Mouse (Mus musculus) thymus, adult 18-20 months (tissue): ENCODE measurements around the gene Elovl3.
"Not testable (repeated sequence)": the region's sequence is repeated elsewhere in the genome, so short reads cannot be mapped to it uniquely, and the experiment has no call there.

Experiments used
- DNase-seq, 2 experiments: peaks; one replicate each; pipeline ENCODE4 v3.0.0; 2022; ENCODE audit warnings: mixed read lengths in 2 of 2

Gene Elovl3

GRCm38 (mm10) chr19:46131694-46132525 is at the start of gene Elovl3:
Gene Elovl3 (plus strand): TSS chr19:46131897.
- no peak for DNase-seq

DNA sequence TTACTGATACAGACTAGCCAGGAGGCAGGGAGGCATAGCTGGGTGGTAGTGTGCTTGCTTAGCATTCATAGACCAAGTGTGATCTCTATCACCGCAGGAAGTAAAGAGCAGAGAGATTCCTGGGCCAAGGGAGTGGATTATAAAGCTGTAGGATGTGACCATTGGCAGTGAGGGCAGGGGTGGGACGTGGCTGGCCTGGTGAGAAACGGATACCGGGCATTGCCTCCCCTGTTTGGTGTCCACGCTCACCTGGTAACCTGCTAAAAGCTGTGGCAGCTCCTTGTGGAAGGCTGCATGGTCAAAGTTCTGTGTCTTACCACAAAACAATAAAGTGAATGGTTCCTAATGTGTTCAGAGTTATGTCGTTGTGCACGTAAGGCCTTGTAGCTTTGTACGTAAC is 46.5 kb upstream of the Elovl3 start:
- no peak for DNase-seq

DNA sequence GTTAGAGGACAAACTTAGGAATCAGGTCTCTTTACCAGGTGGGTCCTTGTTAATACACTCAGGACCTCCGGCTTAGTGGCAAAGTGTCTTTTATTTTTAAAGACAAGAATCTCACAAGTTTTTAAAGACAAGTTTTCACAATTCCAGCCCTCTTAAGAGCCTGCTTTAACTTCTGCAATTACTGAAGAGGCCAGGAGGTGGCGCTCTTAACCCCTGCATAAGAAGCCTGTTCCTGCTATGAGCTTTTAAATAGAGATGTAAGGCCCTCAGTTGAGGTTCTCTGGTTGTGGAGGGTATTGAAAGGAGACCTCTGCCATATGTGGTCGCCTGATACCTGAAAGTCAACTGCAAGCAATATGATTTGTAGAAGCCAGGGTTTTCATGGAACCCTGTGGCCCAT is 45.4 kb upstream of the Elovl3 start:
- DNase-seq: no peak

GRCm38 (mm10) chr19:46087871-46088270 is 43.8 kb upstream of the Elovl3 start:
- no peak for DNase-seq

GRCm38 (mm10) chr19:46091641-46092040 is 40.1 kb upstream of the Elovl3 start:
- DNase-seq: no peak

GRCm38 (mm10) chr19:46094144-46094543 is 37.6 kb upstream of the Elovl3 start:
- no peak for DNase-seq

GRCm38 (mm10) chr19:46095291-46095690 is 36.4 kb upstream of the Elovl3 start:
- DNase-seq: no peak

DNA sequence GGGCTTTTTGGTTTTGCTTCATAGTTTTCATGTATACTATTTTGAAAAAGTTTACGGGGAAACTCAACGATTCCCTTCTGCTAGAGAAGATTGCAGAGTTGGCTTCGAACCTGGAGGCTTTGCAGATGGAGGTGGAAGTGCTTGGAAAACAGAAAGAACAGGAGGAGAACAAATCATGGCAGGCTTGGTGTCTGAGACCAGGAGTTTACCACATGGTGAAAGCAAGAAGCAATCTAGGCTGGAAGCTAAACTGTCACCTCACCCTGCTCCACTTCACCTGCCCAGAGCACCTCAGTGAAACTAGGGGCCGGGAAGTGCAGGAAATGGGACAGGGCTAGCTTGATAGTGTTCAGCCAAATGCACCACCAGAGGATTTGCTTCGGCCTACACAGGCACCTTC is 35.3 kb upstream of the Elovl3 start:
- DNase-seq: no peak

DNA sequence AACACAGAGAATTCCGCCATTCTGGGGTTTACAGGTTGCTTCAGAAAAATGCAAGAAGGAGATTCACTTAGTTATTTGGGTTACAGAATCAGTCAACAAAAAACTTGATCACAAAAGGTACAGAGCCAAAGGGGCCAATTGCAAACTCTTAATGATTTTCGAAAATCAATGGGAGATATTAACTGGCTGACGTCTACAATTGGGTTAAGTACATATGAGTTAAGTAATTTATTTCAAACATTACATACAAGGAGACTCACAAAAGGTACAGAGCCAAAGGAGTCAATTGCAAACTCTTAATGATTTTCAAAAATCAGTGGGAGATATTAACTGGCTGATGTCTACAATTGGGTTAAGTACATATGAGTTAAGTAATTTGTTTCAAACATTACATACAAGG is 32.1 kb upstream of the Elovl3 start:
- no peak for DNase-seq

DNA sequence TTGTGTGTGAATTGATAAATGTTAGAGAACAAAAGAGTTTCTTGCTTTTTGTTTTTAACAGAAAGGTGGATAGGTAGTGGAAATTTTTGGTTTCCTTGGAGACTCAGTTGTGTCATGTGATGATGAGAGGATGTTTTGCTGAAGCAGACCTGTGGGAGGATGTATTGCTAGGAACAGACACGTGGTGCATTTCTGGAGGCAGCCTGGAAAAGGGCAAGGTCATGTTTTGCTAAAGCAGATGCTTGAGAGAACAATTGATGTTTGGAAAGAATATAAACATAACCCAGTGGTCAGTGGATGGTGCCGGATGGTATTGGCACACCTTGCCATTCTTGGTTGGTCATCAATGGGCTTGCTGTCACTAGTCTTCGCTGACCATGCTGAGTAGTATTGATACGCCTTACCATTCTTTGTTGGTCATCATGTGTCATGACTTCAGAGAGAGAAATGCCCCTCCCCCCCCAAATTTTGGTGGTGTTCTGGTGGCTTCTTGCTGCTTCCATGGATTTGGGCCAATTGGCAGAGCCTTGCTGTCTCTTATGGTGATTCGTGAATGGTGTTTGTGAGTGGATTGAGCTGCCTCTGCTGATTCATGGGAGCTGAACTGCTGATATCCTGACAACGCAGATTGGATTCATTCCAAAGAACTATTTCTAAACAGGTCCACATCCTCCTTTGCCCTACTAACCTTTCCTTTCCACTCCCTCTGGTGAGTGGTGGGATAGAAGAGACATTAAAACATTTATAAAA is 28.1 kb upstream of the Elovl3 start:
- DNase-seq: no peak

DNA sequence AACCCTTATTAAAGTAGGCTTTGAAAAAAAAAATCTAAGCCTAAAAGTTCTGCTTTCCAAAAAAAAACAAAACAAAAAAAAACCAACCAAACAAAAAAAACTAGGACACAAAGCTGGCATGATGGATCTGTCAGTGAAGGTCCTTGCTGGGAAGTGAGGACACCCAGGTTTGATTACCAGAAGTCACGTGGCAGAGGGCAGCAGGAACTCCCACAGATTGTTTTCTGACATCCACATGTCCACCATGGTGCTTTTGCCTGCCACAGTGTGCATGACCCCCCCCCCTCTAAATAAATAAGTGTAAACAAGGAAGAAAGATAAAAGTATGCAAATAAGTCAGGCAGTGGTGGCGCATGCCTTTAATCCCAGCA is 27.5 kb upstream of the Elovl3 start:
- no peak for DNase-seq

GRCm38 (mm10) chr19:46110214-46110613 is 21.5 kb upstream of the Elovl3 start:
- no peak for DNase-seq

DNA sequence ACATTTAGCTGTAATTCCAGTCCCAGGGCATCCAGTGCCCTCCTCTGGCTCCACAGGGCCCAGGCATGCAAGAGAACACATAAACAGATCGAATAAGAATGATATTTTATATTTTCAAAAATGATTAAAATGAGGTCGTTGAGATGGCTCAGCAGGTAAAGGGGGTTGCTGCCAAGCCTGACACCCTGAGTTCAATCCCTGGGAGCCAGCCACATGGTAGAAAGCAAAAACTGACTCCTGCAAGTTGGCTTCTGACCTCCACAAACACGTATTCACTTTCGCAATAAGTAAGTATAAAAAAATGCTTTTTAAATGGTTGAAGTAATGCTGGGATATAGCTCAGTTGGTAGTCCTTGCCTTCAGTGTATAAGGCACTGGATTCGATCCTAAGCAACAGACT is 20.9 kb upstream of the Elovl3 start:
- DNase-seq: no peak

GRCm38 (mm10) chr19:46114617-46115016 is 17.1 kb upstream of the Elovl3 start:
- DNase-seq: no peak

- DNase-seq: no peak
These were observed 12.2 kb upstream of the Elovl3 start for GRCm38 (mm10) chr19:46119458-46119857.

GRCm38 (mm10) chr19:46120872-46121271 is 10.8 kb upstream of the Elovl3 start:
- DNase-seq: no peak

DNA sequence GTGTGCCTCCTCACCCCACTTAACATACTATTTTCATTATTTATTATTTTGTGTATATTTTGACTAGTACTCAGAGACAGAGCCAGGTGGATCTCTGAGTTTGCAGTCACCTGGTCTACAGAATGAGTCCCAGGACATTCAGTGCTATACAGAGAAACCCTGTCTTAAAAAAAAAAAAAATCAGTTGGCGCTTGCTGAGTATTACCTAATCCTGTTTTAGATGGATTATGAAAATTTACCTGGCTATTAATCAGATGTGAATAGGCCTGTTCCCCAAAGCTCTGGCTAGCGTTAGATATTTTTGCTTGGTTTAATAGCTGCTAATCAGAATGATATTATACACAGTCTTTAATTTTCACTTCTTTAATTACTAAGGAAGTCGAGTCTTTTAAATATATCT is 7.8 kb upstream of the Elovl3 start:
- no peak for DNase-seq

DNA sequence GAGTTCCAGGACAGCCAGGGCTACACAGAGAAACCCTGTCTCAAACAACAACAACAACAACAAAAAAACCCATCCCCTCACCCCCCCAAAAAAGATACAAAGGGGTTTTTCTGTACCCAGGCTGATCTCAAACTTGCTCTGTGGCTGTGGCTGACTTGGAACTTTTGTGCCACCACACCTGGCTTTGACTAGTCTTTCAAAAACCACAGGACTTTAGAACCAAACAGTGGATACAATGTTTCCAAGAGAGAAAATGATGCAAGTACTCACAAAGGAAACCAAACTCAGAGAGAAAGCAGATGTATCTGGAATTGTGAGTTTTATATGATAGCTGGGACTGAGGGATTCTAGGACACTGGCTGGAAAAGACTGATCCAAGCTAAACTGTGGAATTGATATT is 7.0 kb upstream of the Elovl3 start:
- DNase-seq: no peak

- no peak for DNase-seq
These were observed 5.4 kb upstream of the Elovl3 start for GRCm38 (mm10) chr19:46126301-46126700.

DNA sequence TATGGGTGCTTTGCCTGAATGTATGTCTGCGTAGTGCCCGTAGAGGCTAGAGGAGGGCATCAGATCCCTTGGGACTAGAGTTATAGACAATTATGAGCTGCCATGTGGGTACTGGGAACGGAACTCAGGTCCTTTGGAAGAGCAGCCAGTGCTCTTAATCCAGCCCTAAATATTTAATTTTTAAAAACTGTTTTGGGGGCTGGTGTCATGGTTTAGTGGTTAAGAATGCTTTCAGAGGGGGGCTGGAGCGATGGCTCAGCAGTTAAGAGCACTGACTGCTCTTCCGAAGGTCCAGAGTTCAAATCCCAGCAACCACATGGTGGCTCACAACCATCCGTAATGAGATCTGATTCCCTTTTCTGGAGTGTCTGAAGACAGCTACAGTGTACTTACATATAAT is 2.0 kb upstream of the Elovl3 start:
- DNase-seq: not testable (repeated sequence)

DNA sequence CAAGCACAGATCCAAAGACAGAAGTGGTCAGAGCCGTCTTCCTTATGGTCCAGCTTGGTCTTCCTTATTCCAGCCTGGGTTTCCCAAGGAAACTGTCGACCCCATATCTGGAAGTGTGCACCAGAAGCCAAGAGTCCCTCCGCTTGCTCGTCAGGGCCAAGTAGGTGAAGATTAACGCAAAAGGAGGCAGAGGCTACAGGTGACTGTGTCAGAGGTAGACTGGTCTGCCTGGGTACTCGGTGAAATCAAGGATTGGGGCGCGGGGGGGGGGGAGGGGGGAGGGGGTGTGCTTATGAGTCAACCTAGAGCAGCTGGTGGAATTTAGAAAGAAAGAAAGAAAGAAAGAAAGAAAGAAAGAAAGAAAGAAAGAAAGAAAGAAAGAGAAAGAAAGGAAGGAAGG is 414 bp upstream of the Elovl3 start:
- no peak for DNase-seq

- DNase-seq: no peak
These were observed 880 bp downstream of the Elovl3 start for GRCm38 (mm10) chr19:46132577-46132976.

DNA sequence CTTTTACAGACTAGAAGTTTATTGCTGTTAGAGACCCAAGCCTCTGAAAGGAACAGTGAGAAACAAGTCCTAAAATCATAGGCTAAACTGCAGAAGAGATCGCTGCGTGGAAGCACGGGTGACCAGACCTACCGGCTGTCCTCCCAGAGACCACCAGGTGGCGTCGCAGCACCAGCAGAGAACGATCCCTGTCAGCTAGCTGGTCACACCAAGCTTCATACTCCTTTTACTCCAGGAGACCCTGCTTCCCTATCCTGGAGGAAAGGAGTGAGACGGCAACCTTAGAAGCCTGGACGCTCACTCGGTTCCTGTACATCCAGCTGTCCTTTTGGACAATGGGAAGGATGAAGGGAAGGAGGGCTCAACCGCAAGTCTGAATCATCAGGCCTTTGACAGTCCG is 3.6 kb downstream of the Elovl3 start:
- peak; percentile 55 to 58 for DNase-seq
